Mouse (Mus musculus) liver, adult 2 months (tissue): ENCODE data around the gene Sh3gl2.

Source experiments
- CTCF ChIP-seq: fragments of 200-500 bp; IDR thresholded peaks from 2 replicates; pipeline ENCODE4 v1.5.1; 2011; ENCODE audit warnings: low read depth, low read length, control low read depth
- POLR2A ChIP-seq: fragments of 200-500 bp; IDR thresholded peaks from 2 replicates; pipeline ENCODE4 v1.6.1; 2011; ENCODE audit warnings: low read length, control low read depth; ENCODE audit not compliant: insufficient read depth; ENCODE audit errors: extremely low read depth

GRCm38 (mm10) chr4:85434734-85435133, 229.8 kb downstream of the Sh3gl2 start:
- TF ChIP-seq CTCF (no peak), POLR2A (no peak)
